Mouse (Mus musculus): ENCODE data around the gene Gstm7. TPM values are rescaled to one million over a fixed set of nuclear protein-coding genes. Genes with fewer than 3 reads are reported as not detected.
"Not testable (repeated sequence)": the region's sequence is repeated elsewhere in the genome, so short reads cannot be mapped to it uniquely, and the experiment has no call there.

Gene Gstm7
- polyA plus RNA-seq, 1 experiment from 2014 or later = 23.1 TPM

- H3K4me3 ChIP-seq; ATAC-seq (replicated peaks; ENCODE audit: insufficient number of reproducible peaks, insufficient read depth, low FRiP score, low read depth); H3K27ac ChIP-seq; H3K36me3 ChIP-seq; H3K9me3 ChIP-seq (replicated peaks); H3K4me2 ChIP-seq; H3K9ac ChIP-seq; H3K4me1 ChIP-seq (replicated peaks): not testable (repeated sequence)
- 86% methylated on average over 9 of the region's 9 CpGs for WGBS
- peaks cover 12% of the 10 kb centered on the region for H3K27me3 ChIP-seq
Observed at GRCm38 (mm10) chr3:107955260-107955659, 23.6 kb upstream of the Gstm7 start.

GRCm38 (mm10) chr3:107953906-107954305 is 22.3 kb upstream of the Gstm7 start:
- Histone ChIP-seq H3K9me3 (replicated peaks) (no peaks in the 10 kb centered on the region), H3K4me2 (no peak overlapping the region), H3K4me1 (replicated peaks) (peaks cover 6% of the 10 kb centered on the region), H3K27ac (no peak overlapping the region), H3K9ac (no peak overlapping the region), H3K27me3 (peaks cover 12% of the 10 kb centered on the region), H3K36me3 (no peaks in the 10 kb centered on the region), H3K4me3 (no peak overlapping the region)
- 74% methylated on average over 5 of the region's 5 CpGs for WGBS
- ATAC-seq (replicated peaks; ENCODE audit: insufficient number of reproducible peaks, insufficient read depth, low FRiP score, low read depth) = no peak

- peak; percentile 39 for ATAC-seq (replicated peaks; ENCODE audit: insufficient number of reproducible peaks, insufficient read depth, low FRiP score, low read depth)
- Histone ChIP-seq H3K36me3 (no peaks in the 10 kb centered on the region), H3K4me3 (no peak overlapping the region), H3K4me2 (no peak overlapping the region), H3K9ac (no peak overlapping the region), H3K27ac (no peak overlapping the region), H3K9me3 (replicated peaks) (no peaks in the 10 kb centered on the region), H3K4me1 (replicated peaks) (peaks cover 6% of the 10 kb centered on the region), H3K27me3 (peaks cover 12% of the 10 kb centered on the region)
- 19% methylated on average over 6 of the region's 6 CpGs for WGBS
Observed at GRCm38 (mm10) chr3:107953328-107953755, 21.7 kb upstream of the Gstm7 start.

GRCm38 (mm10) chr3:107950531-107950930 is 18.9 kb upstream of the Gstm7 start:
- Histone ChIP-seq H3K36me3 (no peaks in the 10 kb centered on the region), H3K27me3 (peaks cover 9% of the 10 kb centered on the region), H3K9me3 (replicated peaks) (no peaks in the 10 kb centered on the region), H3K4me2 (no peak overlapping the region), H3K27ac (no peak overlapping the region), H3K4me3 (no peak overlapping the region), H3K4me1 (replicated peaks) (peaks cover 6% of the 10 kb centered on the region), H3K9ac (no peak overlapping the region)
- ATAC-seq (replicated peaks; ENCODE audit: insufficient number of reproducible peaks, insufficient read depth, low FRiP score, low read depth) = no peak
- WGBS = 83% methylated on average over 11 of the region's 11 CpGs

GRCm38 (mm10) chr3:107949461-107949860 is 17.8 kb upstream of the Gstm7 start:
- not testable (repeated sequence) for H3K4me3 ChIP-seq; H3K9ac ChIP-seq; H3K4me1 ChIP-seq (replicated peaks); H3K36me3 ChIP-seq; H3K9me3 ChIP-seq (replicated peaks); H3K27ac ChIP-seq; H3K27me3 ChIP-seq; H3K4me2 ChIP-seq; ATAC-seq (replicated peaks; ENCODE audit: insufficient number of reproducible peaks, insufficient read depth, low FRiP score, low read depth)
- 93% methylated on average over 1 of the region's 1 CpGs for WGBS

GRCm38 (mm10) chr3:107945729-107946128 is 14.1 kb upstream of the Gstm7 start:
- Histone ChIP-seq H3K4me1 (replicated peaks) (peaks cover 5% of the 10 kb centered on the region; the same call in 1 of the 2 replicates), H3K4me3 (no peak overlapping the region), H3K27ac (no peak overlapping the region), H3K9ac (no peak overlapping the region), H3K27me3 (peaks cover 2% of the 10 kb centered on the region; the same call in 1 of the 2 replicates), H3K9me3 (replicated peaks) (no peaks in the 10 kb centered on the region), H3K4me2 (no peak overlapping the region), H3K36me3 (no peaks in the 10 kb centered on the region)
- ATAC-seq (replicated peaks; ENCODE audit: insufficient number of reproducible peaks, insufficient read depth, low FRiP score, low read depth) = no peak
- WGBS = 59% methylated on average over 4 of the region's 4 CpGs

GRCm38 (mm10) chr3:107943239-107943990 is 11.8 kb upstream of the Gstm7 start, which contains the start of gene Gstm6:
Gstm6 (minus strand) TSS chr3:107943749.
- Histone ChIP-seq H3K27ac (no peak within 1 kb of the TSS), H3K9me3 (replicated peaks) (no peaks in the 10 kb centered on the region), H3K36me3 (no peaks in the 10 kb centered on the region), H3K4me2 (peak within 1 kb of the TSS; percentile 61), H3K9ac (0 out of 2 replicates have a peak within 1 kb of the TSS, but pooled peaks have one; percentile 3), H3K27me3 (no peaks in the 10 kb centered on the region), H3K4me3 (peak within 1 kb of the TSS; percentile 35), H3K4me1 (replicated peaks) (peaks cover 18% of the 10 kb centered on the region)
- 16% methylated on average over 20 of the region's 20 CpGs for WGBS
- peak; percentile 57 for ATAC-seq (replicated peaks; ENCODE audit: insufficient number of reproducible peaks, insufficient read depth, low FRiP score, low read depth)

GRCm38 (mm10) chr3:107941261-107941660 is 9.6 kb upstream of the Gstm7 start:
- no peak overlapping the region for H3K9ac ChIP-seq
- 61% methylated on average over 4 of the region's 4 CpGs for WGBS
- H3K9me3 ChIP-seq (replicated peaks) = no peaks in the 10 kb centered on the region

GRCm38 (mm10) chr3:107940524-107940923 is 8.9 kb upstream of the Gstm7 start:
- Histone ChIP-seq H3K4me2 (no peak overlapping the region), H3K27me3 (no peaks in the 10 kb centered on the region), H3K4me1 (replicated peaks) (peaks cover 18% of the 10 kb centered on the region), H3K4me3 (no peak overlapping the region), H3K27ac (no peak overlapping the region), H3K9ac (no peak overlapping the region), H3K36me3 (no peaks in the 10 kb centered on the region), H3K9me3 (replicated peaks) (no peaks in the 10 kb centered on the region)
- 38% methylated on average over 7 of the region's 7 CpGs for WGBS
- no peak for ATAC-seq (replicated peaks; ENCODE audit: insufficient number of reproducible peaks, insufficient read depth, low FRiP score, low read depth)

More at GRCm38 (mm10) chr3:107941261-107941660, 9.6 kb upstream of the Gstm7 start:
- no peaks in the 10 kb centered on the region for H3K27me3 ChIP-seq
- H3K4me2 ChIP-seq = no peak overlapping the region
- peaks cover 18% of the 10 kb centered on the region for H3K4me1 ChIP-seq (replicated peaks)
- H3K36me3 ChIP-seq = no peaks in the 10 kb centered on the region
- H3K27ac ChIP-seq = no peak overlapping the region
- ATAC-seq (replicated peaks; ENCODE audit: insufficient number of reproducible peaks, insufficient read depth, low FRiP score, low read depth) = no peak
- no peak overlapping the region for H3K4me3 ChIP-seq

GRCm38 (mm10) chr3:107939830-107940229 is 8.2 kb upstream of the Gstm7 start:
- H3K9ac ChIP-seq = no peak overlapping the region
- H3K4me3 ChIP-seq = no peak overlapping the region
- no peak overlapping the region for H3K27ac ChIP-seq
- H3K4me2 ChIP-seq = no peak overlapping the region
- no peak for ATAC-seq (replicated peaks; ENCODE audit: insufficient number of reproducible peaks, insufficient read depth, low FRiP score, low read depth)
- H3K4me1 ChIP-seq (replicated peaks) = peaks cover 18% of the 10 kb centered on the region
- 70% methylated on average over 4 of the region's 4 CpGs for WGBS
- no peaks in the 10 kb centered on the region for H3K9me3 ChIP-seq (replicated peaks)
- no peaks in the 10 kb centered on the region for H3K27me3 ChIP-seq
- no peaks in the 10 kb centered on the region for H3K36me3 ChIP-seq

- no peaks in the 10 kb centered on the region for H3K36me3 ChIP-seq
- no peak overlapping the region for H3K4me3 ChIP-seq
- H3K27ac ChIP-seq = no peak overlapping the region
- H3K9me3 ChIP-seq (replicated peaks) = no peaks in the 10 kb centered on the region
- 49% methylated on average over 3 of the region's 3 CpGs for WGBS
- ATAC-seq (replicated peaks; ENCODE audit: insufficient number of reproducible peaks, insufficient read depth, low FRiP score, low read depth) = no peak
- H3K4me1 ChIP-seq (replicated peaks) = peaks cover 18% of the 10 kb centered on the region
- no peaks in the 10 kb centered on the region for H3K27me3 ChIP-seq
- H3K9ac ChIP-seq = no peak overlapping the region
- no peak overlapping the region for H3K4me2 ChIP-seq
Observed at GRCm38 (mm10) chr3:107939403-107939802, 7.8 kb upstream of the Gstm7 start.

GRCm38 (mm10) chr3:107935888-107936287 is 4.3 kb upstream of the Gstm7 start:
- WGBS = 32% methylated on average over 3 of the region's 3 CpGs

More at GRCm38 (mm10) chr3:107935888-107936287, 4.3 kb upstream of the Gstm7 start:
- no peaks in the 10 kb centered on the region for H3K36me3 ChIP-seq
- no peak overlapping the region for H3K9ac ChIP-seq
- no peaks in the 10 kb centered on the region for H3K9me3 ChIP-seq (replicated peaks)
- H3K27ac ChIP-seq = no peak overlapping the region
- ATAC-seq (replicated peaks; ENCODE audit: insufficient number of reproducible peaks, insufficient read depth, low FRiP score, low read depth) = no peak
- no peaks in the 10 kb centered on the region for H3K27me3 ChIP-seq
- H3K4me2 ChIP-seq = no peak overlapping the region
- H3K4me1 ChIP-seq (replicated peaks) = peaks cover 27% of the 10 kb centered on the region
- no peak overlapping the region for H3K4me3 ChIP-seq
